Mouse (Mus musculus) hindbrain, embryonic 14.5 days (tissue): ENCODE measurements at regions not wholly inside any gene's neighbourhood (a gene's known extent, or its start where the extent isn't known, plus 50 kb on each side); places are given as distances from the start of the nearest gene placed in this dataset.
A peak's percentile ranks its signal among the peaks of the same experiment; 100 is the strongest.

ENCODE experiments used
- ATAC-seq: fragments of 200-750 bp; cut with Nextera tagmentation; 2 replicates; pipeline ENCODE4 v1.8.0; 2017; ENCODE audit warnings: moderate number of reproducible peaks, mild to moderate bottlenecking, moderate TSS enrichment, moderate library complexity; ENCODE audit not compliant: low FRiP score
- DNase-seq: peaks from one replicate; pipeline ENCODE4 v3.0.0-alpha.2; 2015; ENCODE audit warnings: low spot score
- H3K27ac ChIP-seq: fragments of 300-500 bp; sonication (generic); 2 replicates; pipeline ENCODE4 v1.5.1; 2014; ENCODE audit warnings: mild to moderate bottlenecking, moderate library complexity
- H3K27me3 ChIP-seq: fragments of 300-500 bp; sonication (generic); 2 replicates; pipeline ENCODE4 v1.6.1; 2014; ENCODE audit warnings: mild to moderate bottlenecking, low read length, mixed read lengths; ENCODE audit not compliant: control insufficient read depth, insufficient read depth
- H3K36me3 ChIP-seq: fragments of 300-500 bp; sonication (generic); replicated peaks from 2 replicates; pipeline ENCODE4 v1.6.1; 2014; ENCODE audit not compliant: control insufficient read depth, insufficient read depth
- H3K4me1 ChIP-seq: fragments of 300-500 bp; sonication (generic); replicated peaks from 2 replicates; pipeline ENCODE4 v1.6.1; 2014; ENCODE audit warnings: antibody characterized with exemption, low read length, mixed read lengths; ENCODE audit not compliant: control insufficient read depth, insufficient read depth
- H3K4me2 ChIP-seq: fragments of 300-500 bp; sonication (generic); replicated peaks from 2 replicates; pipeline ENCODE4 v1.6.1; 2014; ENCODE audit warnings: mild to moderate bottlenecking, moderate library complexity
- H3K4me3 ChIP-seq: fragments of 300-500 bp; sonication (generic); replicated peaks from 2 replicates; pipeline ENCODE4 v1.5.1; 2014; ENCODE audit warnings: mild to moderate bottlenecking, low read length
- H3K9ac ChIP-seq: fragments of 300-500 bp; sonication (generic); 2 replicates; pipeline ENCODE4 v1.6.1; 2014
- H3K9me3 ChIP-seq: fragments of 300-500 bp; sonication (generic); 2 replicates; pipeline ENCODE4 v1.6.1; 2016; ENCODE audit warnings: low read length; ENCODE audit not compliant: control insufficient read depth
- WGBS: fragments of 180-500 bp; shearing (Covaris S2); extraction: QIAGEN DNeasy Blood & Tissue Kit; methylation state at CpG from one replicate; pipeline ENCODE4 v1.1.7; 2014; 5-methylcytosine and 5-hydroxymethylcytosine counted together

- WGBS: 89% methylated on average over 2 of the region's 2 CpGs
- DNase-seq (no peak), ATAC-seq (no peak)
- H3K4me3 ChIP-seq: no peak overlapping the region
- no peaks in the 10 kb centered on the region for H3K9me3 ChIP-seq
- no peaks in the 10 kb centered on the region for H3K36me3 ChIP-seq
- no peaks in the 10 kb centered on the region for H3K4me1 ChIP-seq
- no peak overlapping the region for H3K27ac ChIP-seq
- H3K27me3 ChIP-seq: no peaks in the 10 kb centered on the region
- H3K9ac ChIP-seq: no peak overlapping the region
- H3K4me2 ChIP-seq: no peak overlapping the region
Measured at GRCm38 (mm10) chr15:17715584-17715983, 987.0 kb downstream of the Cdh9 start.

- H3K4me1 ChIP-seq: no peaks in the 10 kb centered on the region
- no peak overlapping the region for H3K4me2 ChIP-seq
- no peak for ATAC-seq
- H3K9me3 ChIP-seq: no peaks in the 10 kb centered on the region
- H3K9ac ChIP-seq: no peak overlapping the region
- WGBS: 48% methylated on average over 1 of the region's 1 CpGs
- H3K27me3 ChIP-seq: no peaks in the 10 kb centered on the region
- no peak overlapping the region for H3K27ac ChIP-seq
- no peaks in the 10 kb centered on the region for H3K36me3 ChIP-seq
- no peak for DNase-seq
- no peak overlapping the region for H3K4me3 ChIP-seq
Measured at GRCm38 (mm10) chr15:17730651-17731050, 1002.1 kb downstream of the Cdh9 start.

GRCm38 (mm10) chr15:17770225-17770677 is 1041.7 kb downstream of the Cdh9 start:
- ATAC-seq: peak; percentile 51
- H3K27ac ChIP-seq: peak overlapping the region; percentile 43; the same call in 1 of the 2 replicates

DNA sequence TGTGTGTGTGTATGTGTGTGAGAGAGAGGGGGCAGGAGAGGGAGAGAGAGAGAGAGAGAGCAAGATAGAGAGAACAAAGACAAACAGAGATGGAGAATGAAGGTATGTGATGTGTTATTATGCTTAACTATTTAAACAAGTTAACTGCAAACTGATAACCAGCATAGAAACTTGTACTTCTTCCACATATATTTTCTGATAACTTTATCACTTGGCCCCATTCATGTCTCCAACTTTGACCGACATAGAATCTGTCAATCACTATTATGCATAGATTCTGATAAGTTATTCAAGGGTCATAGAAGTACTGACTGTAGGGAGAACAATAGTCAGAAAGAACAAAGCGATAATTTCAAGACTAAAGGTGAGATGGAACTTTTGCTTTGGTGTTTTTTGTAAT is 1039.0 kb upstream of the Cdh10 start:
- Histone ChIP-seq H3K4me1 (no peaks in the 10 kb centered on the region), H3K27me3 (no peaks in the 10 kb centered on the region), H3K9me3 (no peaks in the 10 kb centered on the region), H3K36me3 (no peaks in the 10 kb centered on the region), H3K4me3 (no peak overlapping the region), H3K9ac (no peak overlapping the region), H3K27ac (no peak overlapping the region), H3K4me2 (no peak overlapping the region)
- ATAC-seq: no peak
- WGBS: 93% methylated on average over 2 of the region's 2 CpGs
- no peak for DNase-seq

More at GRCm38 (mm10) chr15:17770225-17770677, 1041.7 kb downstream of the Cdh9 start:
- no peaks in the 10 kb centered on the region for H3K36me3 ChIP-seq
- H3K27me3 ChIP-seq: no peaks in the 10 kb centered on the region
- H3K9me3 ChIP-seq: no peaks in the 10 kb centered on the region
- H3K4me1 ChIP-seq: no peaks in the 10 kb centered on the region
- 52% methylated on average over 10 of the region's 10 CpGs for WGBS
- H3K4me2 ChIP-seq: no peak overlapping the region
- H3K9ac ChIP-seq: no peak overlapping the region
- no peak for DNase-seq
- H3K4me3 ChIP-seq: no peak overlapping the region

- H3K4me3 ChIP-seq: no peak overlapping the region
- H3K9me3 ChIP-seq: no peaks in the 10 kb centered on the region
- H3K9ac ChIP-seq: no peak overlapping the region
- no peaks in the 10 kb centered on the region for H3K36me3 ChIP-seq
- H3K27ac ChIP-seq: no peak overlapping the region
- no peaks in the 10 kb centered on the region for H3K27me3 ChIP-seq
- ATAC-seq (no peak), DNase-seq (no peak)
- H3K4me2 ChIP-seq: no peak overlapping the region
- no peaks in the 10 kb centered on the region for H3K4me1 ChIP-seq
Measured at GRCm38 (mm10) chr15:17783368-17783767, 1035.4 kb upstream of the Cdh10 start.

DNA sequence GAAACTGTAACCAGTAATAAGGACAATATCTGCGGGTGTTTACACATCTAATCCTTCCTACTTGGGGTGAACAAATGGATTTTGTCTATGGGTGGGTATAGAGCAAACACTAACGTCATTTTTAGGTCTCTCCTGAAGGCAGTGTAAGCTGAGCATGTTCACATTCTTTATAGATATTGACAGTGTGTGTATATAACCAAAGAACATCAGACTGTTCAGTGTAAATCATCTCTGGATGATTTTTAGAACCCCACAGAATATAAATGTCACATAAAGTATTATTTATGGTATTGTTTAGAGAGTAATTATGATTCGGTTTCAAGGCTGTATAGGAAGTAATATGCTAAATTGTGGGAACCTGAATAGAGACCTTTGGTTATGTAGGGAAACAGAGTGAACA is 1021.2 kb upstream of the Cdh10 start:
- Histone ChIP-seq H3K4me1 (no peaks in the 10 kb centered on the region), H3K9ac (no peak overlapping the region), H3K4me2 (no peak overlapping the region), H3K27ac (no peak overlapping the region), H3K9me3 (no peaks in the 10 kb centered on the region), H3K36me3 (no peaks in the 10 kb centered on the region), H3K27me3 (no peaks in the 10 kb centered on the region), H3K4me3 (no peak overlapping the region)
- ATAC-seq: no peak
- 82% methylated on average over 3 of the region's 3 CpGs for WGBS
- DNase-seq: no peak

DNA sequence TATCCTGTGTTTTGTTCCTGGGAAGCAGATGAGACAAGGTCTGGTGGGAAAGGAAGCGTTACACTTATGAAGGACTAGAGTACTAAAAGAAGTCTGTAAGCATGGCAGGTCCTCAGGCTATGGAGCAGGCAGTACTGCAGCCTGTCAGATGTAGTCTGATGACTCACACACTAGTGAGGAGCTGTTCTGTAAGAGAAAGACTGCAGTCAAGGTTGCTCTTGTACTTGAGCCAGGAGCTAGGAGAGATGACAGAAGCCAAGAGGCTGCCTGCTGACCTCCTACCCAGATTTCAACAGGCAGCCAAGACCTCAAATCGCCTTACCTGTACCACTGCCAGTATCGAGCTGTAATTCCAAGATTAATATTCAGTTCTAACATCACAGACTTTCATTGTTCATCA is 1017.3 kb upstream of the Cdh10 start:
- H3K9ac ChIP-seq: no peak overlapping the region

GRCm38 (mm10) chr15:17803107-17803506 is 1015.6 kb upstream of the Cdh10 start:
- ATAC-seq (no peak), DNase-seq (no peak)
- Histone ChIP-seq H3K27me3 (no peaks in the 10 kb centered on the region), H3K4me1 (no peaks in the 10 kb centered on the region), H3K4me3 (no peak overlapping the region), H3K36me3 (no peaks in the 10 kb centered on the region), H3K4me2 (no peak overlapping the region), H3K9ac (no peak overlapping the region), H3K9me3 (no peaks in the 10 kb centered on the region), H3K27ac (no peak overlapping the region)
- WGBS: 87% methylated on average over 1 of the region's 1 CpGs

More for the DNA sequence above, 1017.3 kb upstream of the Cdh10 start:
- no peaks in the 10 kb centered on the region for H3K4me1 ChIP-seq
- 71% methylated on average over 3 of the region's 3 CpGs for WGBS
- H3K9me3 ChIP-seq: no peaks in the 10 kb centered on the region
- no peaks in the 10 kb centered on the region for H3K36me3 ChIP-seq
- no peaks in the 10 kb centered on the region for H3K27me3 ChIP-seq
- no peak overlapping the region for H3K4me2 ChIP-seq
- ATAC-seq (no peak), DNase-seq (no peak)
- no peak overlapping the region for H3K4me3 ChIP-seq
- H3K27ac ChIP-seq: no peak overlapping the region

DNA sequence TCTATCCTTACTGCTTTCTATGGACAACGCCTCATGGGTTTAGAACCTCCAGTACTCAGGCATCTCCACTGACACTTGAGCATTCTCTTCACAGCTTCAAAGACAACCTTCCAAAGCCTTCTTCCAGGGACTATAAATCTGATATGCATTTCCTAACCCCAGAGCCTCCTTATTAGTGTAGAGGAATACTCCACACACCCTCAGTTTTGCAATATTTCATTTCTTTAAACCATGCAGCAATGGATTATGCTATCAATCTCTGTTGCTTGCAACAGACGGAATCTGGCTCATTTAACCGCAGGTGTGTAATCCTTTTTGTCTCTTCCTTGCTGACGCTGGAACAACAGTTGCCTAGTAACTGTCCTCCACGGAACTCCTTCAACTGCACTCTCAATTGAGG is 988.4 kb upstream of the Cdh10 start:
- no peaks in the 10 kb centered on the region for H3K36me3 ChIP-seq
- no peak for DNase-seq
- no peak overlapping the region for H3K27ac ChIP-seq
- ATAC-seq: no peak
- H3K4me3 ChIP-seq: no peak overlapping the region
- H3K27me3 ChIP-seq: no peaks in the 10 kb centered on the region
- no peaks in the 10 kb centered on the region for H3K9me3 ChIP-seq
- no peaks in the 10 kb centered on the region for H3K4me1 ChIP-seq
- H3K4me2 ChIP-seq: no peak overlapping the region
- WGBS: 85% methylated on average over 5 of the region's 5 CpGs
- no peak overlapping the region for H3K9ac ChIP-seq

DNA sequence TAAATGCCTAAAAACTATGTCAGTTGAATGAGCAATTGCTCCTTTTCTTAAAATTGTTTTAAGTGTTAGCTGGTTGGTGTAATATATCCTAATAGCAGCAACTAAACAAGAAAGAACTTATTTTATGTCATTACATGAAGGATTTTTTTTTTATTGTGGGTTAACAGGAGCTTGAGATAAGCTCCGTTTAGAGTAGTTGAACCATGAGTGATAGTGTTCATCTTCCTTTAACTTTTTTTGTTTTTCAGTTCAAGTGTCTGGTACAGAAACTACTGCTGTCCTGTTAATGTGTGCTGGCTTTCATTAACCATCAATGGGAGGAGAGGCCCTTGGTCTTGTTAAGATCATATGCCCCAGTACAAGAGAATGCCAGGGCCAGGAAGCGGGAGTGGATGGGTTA is 986.8 kb upstream of the Cdh10 start:
- H3K4me2 ChIP-seq: no peak overlapping the region
- no peak for DNase-seq
- H3K9ac ChIP-seq: no peak overlapping the region
- no peaks in the 10 kb centered on the region for H3K27me3 ChIP-seq
- no peaks in the 10 kb centered on the region for H3K36me3 ChIP-seq
- no peak overlapping the region for H3K4me3 ChIP-seq
- no peaks in the 10 kb centered on the region for H3K9me3 ChIP-seq
- WGBS: 84% methylated on average over 2 of the region's 2 CpGs
- no peak overlapping the region for H3K27ac ChIP-seq
- ATAC-seq: no peak
- no peaks in the 10 kb centered on the region for H3K4me1 ChIP-seq
